Mouse (Mus musculus): ENCODE data around the gene Thoc6.

- TF ChIP-seq TAL1 (conservative IDR thresholded peaks at IDR 0.05; ENCODE audit: low read depth, low read length) (no peak), CTCF (IDR thresholded peaks at IDR 0.05; ENCODE audit: low read depth, low read length) (no peak), GATA1 (IDR thresholded peaks at IDR 0.05; ENCODE audit: borderline replicate concordance, low read length) (no peak), GATA2 (IDR thresholded peaks at IDR 0.05; ENCODE audit: borderline replicate concordance, low read depth, low read length) (no peak)
Observed at GRCm38 (mm10) chr17:23645894-23646293, 27.8 kb downstream of the Thoc6 start.

Measured in G1E (cell line).